Mouse (Mus musculus) kidney, adult 2 months (tissue): Measurements from ENCODE around the gene Nsf.

Experiments used
- CTCF ChIP-seq: fragments of 200-500 bp; conservative IDR thresholded peaks from 2 replicates; pipeline ENCODE4 v1.5.1; 2011; ENCODE audit warnings: low read depth, mild to moderate bottlenecking, control low read depth, low read length, moderate library complexity, mixed read lengths; ENCODE audit not compliant: insufficient read depth, insufficient read length
- POLR2A ChIP-seq: fragments of 200-500 bp; IDR thresholded peaks from one replicate; pipeline ENCODE4 v1.6.1; 2011; ENCODE audit warnings: low read depth, low read length, control low read depth

- TF ChIP-seq CTCF (no peak), POLR2A (no peak)
Observed at GRCm38 (mm10) chr11:103870352-103870751, 83.5 kb downstream of the Nsf start.
